Mouse (Mus musculus) heart, embryonic 16.5 days (tissue): ENCODE data around the gene Clpsl2. TPM values are rescaled to one million over a fixed set of nuclear protein-coding genes. Genes with fewer than 3 reads are reported as not detected.
A peak's percentile ranks its signal among the peaks of the same experiment; 100 is the strongest.

Source experiments
- ATAC-seq: fragments of 200-750 bp; cut with Nextera tagmentation; replicated peaks from 2 replicates; pipeline ENCODE4 v1.8.0; 2017; ENCODE audit warnings: moderate number of reproducible peaks; ENCODE audit not compliant: insufficient read depth, low FRiP score; ENCODE audit errors: extremely low read depth
- H3K27ac ChIP-seq: fragments of 300-500 bp; sonication (generic); 2 replicates; pipeline ENCODE4 v1.5.1; 2014; ENCODE audit warnings: mild to moderate bottlenecking, low read length, control low read depth, moderate library complexity
- H3K27me3 ChIP-seq: fragments of 300-500 bp; sonication (generic); 2 replicates; pipeline ENCODE4 v1.6.1; 2014; ENCODE audit warnings: low read length, mixed read lengths; ENCODE audit not compliant: control insufficient read depth, insufficient read depth
- H3K36me3 ChIP-seq: fragments of 300-500 bp; sonication (generic); 2 replicates; pipeline ENCODE4 v1.6.1; 2014; ENCODE audit not compliant: control insufficient read depth, insufficient read depth
- H3K4me1 ChIP-seq: fragments of 300-500 bp; sonication (generic); 2 replicates; pipeline ENCODE4 v1.6.1; 2014; ENCODE audit warnings: low read length, mixed read lengths; ENCODE audit not compliant: control insufficient read depth, insufficient read depth
- H3K4me2 ChIP-seq: fragments of 300-500 bp; sonication (generic); 2 replicates; pipeline ENCODE4 v1.6.1; 2014; ENCODE audit warnings: low read depth, mild to moderate bottlenecking, control low read depth, low read length
- H3K4me3 ChIP-seq: fragments of 300-500 bp; sonication (generic); 2 replicates; pipeline ENCODE4 v1.5.1; 2014; ENCODE audit warnings: mild to moderate bottlenecking, control low read depth, low read length
- H3K9ac ChIP-seq: fragments of 300-500 bp; sonication (generic); 2 replicates; pipeline ENCODE4 v1.6.1; 2014; ENCODE audit warnings: low read length, control low read depth
- H3K9me3 ChIP-seq: fragments of 300-500 bp; sonication (generic); replicated peaks from 2 replicates; pipeline ENCODE4 v1.6.1; 2016; ENCODE audit warnings: low read length; ENCODE audit not compliant: control insufficient read depth
- WGBS: fragments of 180-500 bp; shearing (Covaris S2); extraction: QIAGEN DNeasy Blood & Tissue Kit; methylation state at CpG from one replicate; pipeline ENCODE4 v1.1.7; 2014; 5-methylcytosine and 5-hydroxymethylcytosine counted together
- polyA plus RNA-seq: library from polyadenylated mRNA; unstranded; fragments of >200 nt; fragmentation: Nextera tagmentation; extraction: Ambion mirVana; gene quantifications from 2 replicates; pipeline ENCODE4 v1.2.1, GENCODE M21; 2015

Gene Clpsl2
- polyA plus RNA-seq, 1 experiment from 2014 or later: not detected

- H3K27ac ChIP-seq: peak overlapping the region; percentile 39; the same call in 1 of the 2 replicates
- H3K27me3 ChIP-seq: peaks cover 15% of the 10 kb centered on the region
- no peaks in the 10 kb centered on the region for H3K36me3 ChIP-seq
- WGBS: 80% methylated on average over 23 of the region's 23 CpGs
- peak overlapping the region; percentile 99 for H3K4me2 ChIP-seq
- H3K9me3 ChIP-seq: no peaks in the 10 kb centered on the region
- ATAC-seq: no peak
- peak overlapping the region; percentile 72 for H3K9ac ChIP-seq
- peaks cover 19% of the 10 kb centered on the region for H3K4me1 ChIP-seq
- peak overlapping the region; percentile 63 for H3K4me3 ChIP-seq
Measured at GRCm38 (mm10) chr17:28524009-28524695, 25.1 kb upstream of the Clpsl2 start.

- H3K9ac ChIP-seq: no peak overlapping the region
- H3K27ac ChIP-seq: no peak overlapping the region; the same call in 1 of the 2 replicates
- WGBS: 67% methylated on average over 4 of the region's 4 CpGs
- no peak for ATAC-seq
- H3K4me1 ChIP-seq: peaks cover 19% of the 10 kb centered on the region
- no peak overlapping the region for H3K4me3 ChIP-seq
- no peaks in the 10 kb centered on the region for H3K9me3 ChIP-seq
- peaks cover 15% of the 10 kb centered on the region for H3K27me3 ChIP-seq
- H3K4me2 ChIP-seq: no peak overlapping the region; the same call in 1 of the 2 replicates
- H3K36me3 ChIP-seq: no peaks in the 10 kb centered on the region
Measured at GRCm38 (mm10) chr17:28524831-28525430, 24.3 kb upstream of the Clpsl2 start.

GRCm38 (mm10) chr17:28527184-28528042 lies 21.8 kb upstream of the Clpsl2 start:
- no peaks in the 10 kb centered on the region for H3K9me3 ChIP-seq
- H3K9ac ChIP-seq: 0 out of 2 replicates have a peak overlapping the region, but pooled peaks have one; percentile 34
- H3K27me3 ChIP-seq: peaks cover 4% of the 10 kb centered on the region; the same call in 1 of the 2 replicates
- ATAC-seq: no peak
- H3K4me1 ChIP-seq: peaks cover 13% of the 10 kb centered on the region; the same call in 1 of the 2 replicates
- H3K4me3 ChIP-seq: no peak overlapping the region
- peak overlapping the region; percentile 50 for H3K4me2 ChIP-seq
- H3K36me3 ChIP-seq: no peaks in the 10 kb centered on the region
- 34% methylated on average over 12 of the region's 12 CpGs for WGBS
- 0 out of 2 replicates have a peak overlapping the region, but pooled peaks have one; percentile 14 for H3K27ac ChIP-seq

DNA sequence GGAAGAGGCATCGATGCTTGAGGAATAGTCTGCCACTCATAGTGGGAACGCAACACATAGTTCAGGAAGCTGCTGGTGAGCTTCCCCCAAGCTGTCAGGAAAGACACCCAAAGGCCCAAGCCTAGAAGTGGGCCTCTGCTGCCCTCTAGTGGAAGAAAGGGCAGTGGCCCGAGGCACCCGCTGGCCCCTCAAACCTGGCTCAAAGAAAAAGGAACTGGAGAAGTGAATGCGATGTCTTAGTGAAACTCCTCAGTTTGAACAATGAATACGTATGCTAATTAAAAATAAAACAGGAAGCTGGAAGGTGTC lies 21.2 kb upstream of the Clpsl2 start:
- peaks cover 13% of the 10 kb centered on the region; the same call in 1 of the 2 replicates for H3K4me1 ChIP-seq
- no peaks in the 10 kb centered on the region for H3K9me3 ChIP-seq
- H3K4me2 ChIP-seq: peak overlapping the region; percentile 50
- 0 out of 2 replicates have a peak, but pooled peaks have one; percentile 29 for ATAC-seq
- H3K27me3 ChIP-seq: peaks cover 4% of the 10 kb centered on the region; the same call in 1 of the 2 replicates
- H3K9ac ChIP-seq: no peak overlapping the region
- 3% methylated on average over 6 of the region's 6 CpGs for WGBS
- H3K4me3 ChIP-seq: no peak overlapping the region
- no peaks in the 10 kb centered on the region for H3K36me3 ChIP-seq
- no peak overlapping the region for H3K27ac ChIP-seq

DNA sequence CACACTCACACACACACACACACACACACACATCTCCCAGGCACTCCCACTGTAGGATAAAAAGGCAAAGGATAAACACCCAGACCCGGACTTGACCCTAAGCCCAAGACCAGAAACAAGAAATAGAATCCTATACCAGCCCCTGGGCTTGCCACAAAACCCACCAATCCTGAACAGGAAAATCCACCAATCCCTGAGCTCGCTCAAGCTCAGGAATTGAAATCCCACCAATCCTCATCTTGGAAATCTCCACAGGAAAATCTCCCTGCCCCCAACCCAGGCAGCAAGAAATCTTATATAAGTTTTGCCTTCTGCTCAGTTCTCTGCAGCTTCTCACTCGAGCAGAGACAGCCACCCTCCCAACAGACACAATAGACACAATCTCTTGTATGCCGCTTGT lies 20.1 kb upstream of the Clpsl2 start:
- Histone ChIP-seq H3K27ac (no peak overlapping the region), H3K4me3 (no peak overlapping the region), H3K9me3 (no peaks in the 10 kb centered on the region), H3K27me3 (peaks cover 4% of the 10 kb centered on the region; the same call in 1 of the 2 replicates), H3K9ac (no peak overlapping the region), H3K36me3 (no peaks in the 10 kb centered on the region), H3K4me1 (peaks cover 9% of the 10 kb centered on the region; the same call in 1 of the 2 replicates), H3K4me2 (no peak overlapping the region)
- no peak for ATAC-seq
- WGBS: 55% methylated on average over 4 of the region's 4 CpGs

DNA sequence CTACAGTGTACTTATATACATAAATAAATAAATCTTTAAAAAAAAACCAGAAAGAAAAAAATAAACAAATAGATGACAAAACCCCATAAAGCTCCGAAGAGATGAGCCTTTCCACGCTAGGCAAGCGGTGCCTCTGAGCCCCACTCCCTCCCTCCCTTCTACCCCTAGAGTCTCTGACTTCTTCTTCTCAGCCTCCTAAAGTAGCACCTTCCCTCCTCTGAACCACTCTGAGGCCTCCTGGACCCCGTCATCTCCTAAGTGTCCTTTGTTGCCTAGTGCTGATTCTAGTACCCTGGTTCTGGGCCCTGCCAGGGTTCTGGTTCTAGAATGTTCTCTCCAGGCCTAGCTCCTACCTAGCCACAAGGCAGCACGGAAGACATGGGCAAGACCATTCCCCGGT lies 18.7 kb upstream of the Clpsl2 start, which contains the start of gene Armc12:
Gene Armc12, plus strand, starts transcription at position 301 of the 400 bp plus-strand sequence.
- ATAC-seq: no peak
- WGBS: 88% methylated on average over 6 of the region's 6 CpGs
- no peak within 1 kb of the TSS for H3K4me3 ChIP-seq

DNA sequence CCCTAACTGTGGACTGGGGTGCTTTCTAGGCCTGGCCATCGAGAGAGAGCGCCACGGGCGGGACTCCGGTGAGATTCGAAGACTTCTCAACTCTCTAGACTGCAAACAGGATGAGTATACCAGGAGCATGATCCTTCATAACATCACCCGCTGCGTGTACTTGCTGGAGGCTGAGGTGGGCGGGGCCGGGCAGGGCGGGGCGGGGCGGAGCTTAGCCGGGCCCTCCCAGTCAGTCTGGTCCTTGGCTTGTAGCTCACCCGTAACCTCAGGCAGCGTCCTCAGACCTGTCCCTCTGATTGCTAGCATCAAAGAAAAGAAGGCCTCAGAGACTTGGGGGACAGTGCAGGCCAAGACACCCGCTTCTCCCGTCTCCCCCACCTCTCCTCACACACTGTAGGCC lies 17.3 kb upstream of the Clpsl2 start:
- Histone ChIP-seq H3K27ac (no peak overlapping the region), H3K4me2 (no peak overlapping the region), H3K36me3 (no peaks in the 10 kb centered on the region), H3K9ac (no peak overlapping the region), H3K4me1 (peaks cover 9% of the 10 kb centered on the region; the same call in 1 of the 2 replicates), H3K9me3 (no peaks in the 10 kb centered on the region), H3K27me3 (peaks cover 2% of the 10 kb centered on the region; the same call in 1 of the 2 replicates), H3K4me3 (no peak overlapping the region)
- no peak for ATAC-seq
- 17% methylated on average over 18 of the region's 18 CpGs for WGBS

More for the DNA sequence above, 18.7 kb upstream of the Clpsl2 start, which contains the start of gene Armc12:
- Histone ChIP-seq H3K4me2 (no peak within 1 kb of the TSS), H3K9me3 (no peaks in the 10 kb centered on the region), H3K9ac (no peak within 1 kb of the TSS), H3K27ac (no peak within 1 kb of the TSS), H3K27me3 (peaks cover 2% of the 10 kb centered on the region; the same call in 1 of the 2 replicates), H3K4me1 (peaks cover 9% of the 10 kb centered on the region; the same call in 1 of the 2 replicates), H3K36me3 (no peaks in the 10 kb centered on the region)

DNA sequence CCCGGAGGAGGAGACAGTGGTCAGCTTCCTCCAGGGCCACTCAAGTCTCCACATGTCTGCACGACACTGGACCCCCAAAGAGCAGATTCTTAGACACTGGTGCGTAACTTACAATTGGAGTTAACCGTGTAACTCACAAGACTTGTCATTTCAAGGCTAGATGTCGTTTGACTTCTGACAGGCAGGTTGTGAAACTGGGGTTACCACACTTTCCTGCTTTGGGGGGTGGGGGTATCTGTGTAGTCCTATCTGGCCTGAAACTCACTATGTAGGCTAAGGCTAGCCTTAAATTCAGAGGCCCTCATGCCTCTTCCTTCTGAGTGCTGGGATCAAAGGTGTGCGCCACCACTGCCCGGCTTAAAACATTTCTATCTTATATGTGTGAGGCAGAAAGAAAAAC lies 16.7 kb upstream of the Clpsl2 start:
- no peak overlapping the region for H3K27ac ChIP-seq
- H3K9me3 ChIP-seq: no peaks in the 10 kb centered on the region
- no peak overlapping the region for H3K4me2 ChIP-seq
- H3K4me3 ChIP-seq: no peak overlapping the region
- no peak for ATAC-seq
- peaks cover 2% of the 10 kb centered on the region; the same call in 1 of the 2 replicates for H3K27me3 ChIP-seq
- no peak overlapping the region for H3K9ac ChIP-seq
- peaks cover 5% of the 10 kb centered on the region; the same call in 1 of the 2 replicates for H3K4me1 ChIP-seq
- WGBS: 77% methylated on average over 7 of the region's 7 CpGs
- no peaks in the 10 kb centered on the region for H3K36me3 ChIP-seq
